Mouse (Mus musculus) olfactory bulb, adult 2 months (tissue): ENCODE data around the gene Cep57l1. TPM values are rescaled to one million over a fixed set of nuclear protein-coding genes. Genes with fewer than 3 reads are reported as not detected.
"Not testable (repeated sequence)": the region's sequence is repeated elsewhere in the genome, so short reads cannot be mapped to it uniquely, and the experiment has no call there.

ENCODE experiments used
- H3K27ac ChIP-seq: fragments of 200-500 bp; 2 replicates; pipeline ENCODE4 v1.5.1; 2012; ENCODE audit warnings: low read depth, low read length; ENCODE audit not compliant: insufficient read depth
- H3K4me1 ChIP-seq: fragments of 200-500 bp; 2 replicates; pipeline ENCODE4 v1.6.1; 2012; ENCODE audit warnings: low read length; ENCODE audit not compliant: control insufficient read depth, insufficient read depth
- H3K4me3 ChIP-seq: fragments of 200-500 bp; 2 replicates; pipeline ENCODE4 v1.5.1; 2012; ENCODE audit warnings: mild to moderate bottlenecking, low read depth, low read length, moderate library complexity; ENCODE audit not compliant: insufficient read depth
- CTCF ChIP-seq: fragments of 200-500 bp; IDR thresholded peaks from 2 replicates; pipeline ENCODE4 v1.5.1; 2012; ENCODE audit warnings: low read depth, mild to moderate bottlenecking, low read length, moderate library complexity; ENCODE audit not compliant: insufficient read depth
- POLR2A ChIP-seq: fragments of 200-500 bp; IDR thresholded peaks from 2 replicates; pipeline ENCODE4 v1.6.1; 2012; ENCODE audit warnings: mild to moderate bottlenecking, low read depth, low read length, moderate library complexity; ENCODE audit not compliant: insufficient read depth
- WGBS: fragments of 180-500 bp; shearing (Covaris S2); methylation state at CpG from one replicate; pipeline ENCODE4 v1.1.7; 2018; 5-methylcytosine and 5-hydroxymethylcytosine counted together
- polyA plus RNA-seq: library from polyadenylated mRNA; stranded (reverse); fragments of >200 nt; gene quantifications from 2 replicates; pipeline ENCODE4 v1.2.4, GENCODE M21; 2012; ENCODE audit warnings: low replicate concordance; ENCODE audit not compliant: missing spikeins, insufficient read depth, insufficient read length

The Cep57l1 gene
- polyA plus RNA-seq, 1 experiment = not detected

DNA sequence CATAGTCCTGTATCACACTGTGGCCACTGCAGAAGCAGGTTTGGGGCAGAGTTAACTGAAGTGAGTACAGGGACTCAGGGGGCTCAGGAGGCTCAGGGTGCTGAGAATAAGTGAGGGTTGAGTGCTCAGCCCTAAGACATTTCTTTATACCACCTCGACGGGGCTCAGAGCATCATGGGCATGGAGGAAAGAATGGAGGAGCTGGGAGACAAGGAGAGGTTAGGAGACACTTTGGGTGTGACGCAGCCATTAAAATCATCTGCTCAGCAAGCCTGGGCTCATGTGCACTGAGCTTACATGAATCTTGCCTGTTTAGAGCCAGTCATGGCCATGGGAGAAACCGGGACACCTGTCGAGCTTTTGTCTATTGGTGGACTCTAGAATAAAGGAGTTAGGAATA lies 10.7 kb upstream of the Cep57l1 start:
- H3K4me3 ChIP-seq = no peak overlapping the region
- WGBS = 92% methylated on average over 5 of the region's 5 CpGs
- TF ChIP-seq POLR2A = no peak
- TF ChIP-seq CTCF = no peak

DNA sequence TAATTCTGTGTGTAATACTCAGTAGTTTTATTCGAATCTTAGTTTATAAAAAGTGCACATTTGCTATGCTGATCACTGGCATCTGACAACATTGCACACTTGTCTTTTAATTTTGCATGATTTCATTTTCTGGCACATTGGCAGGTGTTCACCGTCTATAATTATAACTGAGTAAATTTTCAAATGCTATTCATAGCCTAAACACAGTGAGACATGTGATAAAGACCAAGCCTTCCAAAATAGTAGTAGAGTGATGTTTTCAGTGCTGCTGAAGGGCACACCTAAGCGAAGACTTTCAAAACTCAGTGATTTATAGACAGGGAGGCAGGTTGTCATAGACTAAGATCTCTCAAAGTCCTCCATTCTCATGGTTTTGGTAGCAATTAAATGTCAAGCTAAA lies 9.6 kb upstream of the Cep57l1 start:
- TF ChIP-seq CTCF (no peak), POLR2A (no peak)
- H3K4me3 ChIP-seq = no peak overlapping the region
- WGBS = 72% methylated on average over 3 of the region's 3 CpGs
- no peak overlapping the region for H3K27ac ChIP-seq
- H3K4me1 ChIP-seq = peaks cover 7% of the 10 kb centered on the region

More for the DNA sequence above, 10.7 kb upstream of the Cep57l1 start:
- peaks cover 7% of the 10 kb centered on the region for H3K4me1 ChIP-seq
- 0 out of 2 replicates have a peak overlapping the region, but pooled peaks have one; percentile 26 for H3K27ac ChIP-seq

DNA sequence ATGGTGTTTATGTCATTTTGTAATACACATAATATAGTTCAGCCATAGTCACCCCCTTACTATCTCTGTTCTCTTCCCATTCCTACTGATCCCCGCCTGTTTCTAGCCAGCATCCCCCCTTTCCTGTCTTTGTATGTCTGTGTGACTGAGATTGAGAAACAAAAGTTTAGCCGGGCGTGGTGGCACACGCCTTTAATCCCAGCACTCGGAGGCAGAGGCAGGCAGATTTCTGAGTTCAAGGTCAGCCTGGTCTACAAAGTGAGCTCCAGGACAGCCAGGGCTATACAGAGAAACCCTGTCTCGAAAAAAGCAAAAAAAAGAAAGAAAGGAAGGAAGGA lies 9.0 kb upstream of the Cep57l1 start:
- 92% methylated on average over 6 of the region's 6 CpGs for WGBS
- H3K27ac ChIP-seq, H3K4me3 ChIP-seq, H3K4me1 ChIP-seq: not testable (repeated sequence)

DNA sequence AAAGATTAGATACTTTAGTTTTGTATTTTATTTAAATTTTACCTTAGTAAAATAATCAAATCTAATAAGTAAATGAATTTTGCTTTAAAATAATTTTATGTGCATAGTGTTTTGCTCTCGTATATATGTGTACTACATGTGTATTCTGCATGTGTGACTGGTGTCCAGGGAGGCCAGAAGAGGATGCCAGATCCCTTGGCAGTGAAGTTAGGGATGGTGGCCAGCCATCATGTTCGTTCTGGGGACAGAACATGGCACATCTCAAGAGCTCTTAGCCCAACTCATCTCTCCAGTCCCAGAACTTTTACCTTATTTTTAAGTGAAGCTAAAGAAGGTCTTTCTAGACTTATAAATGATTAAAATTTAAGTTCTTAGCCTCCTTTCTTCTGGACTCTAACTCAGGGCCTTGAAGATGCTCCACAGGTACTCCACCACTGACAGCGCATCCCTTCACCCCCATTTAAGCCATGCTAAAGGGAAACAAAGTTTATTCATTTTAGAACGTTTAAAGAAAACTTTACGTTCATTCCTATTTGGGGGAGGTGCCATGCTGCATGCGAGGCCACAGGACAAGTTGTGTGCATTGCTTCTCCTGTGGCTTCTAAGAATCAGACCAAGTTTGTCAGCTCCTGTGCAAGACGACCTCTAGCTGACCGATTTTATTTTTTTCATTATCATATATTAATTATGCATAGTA lies 8.5 kb upstream of the Cep57l1 start:
- no peak overlapping the region for H3K4me3 ChIP-seq
- no peak for TF ChIP-seq CTCF
- no peak for TF ChIP-seq POLR2A
- H3K4me1 ChIP-seq = peaks cover 9% of the 10 kb centered on the region
- WGBS = 90% methylated on average over 8 of the region's 8 CpGs
- no peak overlapping the region for H3K27ac ChIP-seq

DNA sequence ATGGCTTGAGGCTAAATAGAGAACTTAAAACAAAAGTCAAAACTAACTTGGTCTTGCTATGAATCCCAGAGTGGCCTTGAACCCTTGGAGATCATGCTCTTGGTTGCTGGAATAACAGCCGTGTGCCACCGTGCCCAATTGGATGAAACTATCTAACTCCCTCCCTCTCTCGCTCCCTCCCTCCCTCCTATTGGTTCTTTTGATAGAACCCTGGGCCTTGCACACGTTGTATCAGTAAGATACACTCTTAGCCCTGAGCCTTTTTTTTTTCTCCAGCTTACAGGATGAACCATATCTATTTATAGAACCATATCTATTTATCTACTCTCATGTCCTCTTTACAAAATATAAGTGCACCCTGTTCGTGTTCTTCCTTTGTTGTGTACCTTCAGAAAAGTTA lies 6.8 kb upstream of the Cep57l1 start:
- 78% methylated on average over 5 of the region's 5 CpGs for WGBS
- TF ChIP-seq POLR2A = no peak
- TF ChIP-seq CTCF = no peak
- Histone ChIP-seq H3K27ac (no peak overlapping the region), H3K4me1 (peaks cover 9% of the 10 kb centered on the region), H3K4me3 (no peak overlapping the region)

DNA sequence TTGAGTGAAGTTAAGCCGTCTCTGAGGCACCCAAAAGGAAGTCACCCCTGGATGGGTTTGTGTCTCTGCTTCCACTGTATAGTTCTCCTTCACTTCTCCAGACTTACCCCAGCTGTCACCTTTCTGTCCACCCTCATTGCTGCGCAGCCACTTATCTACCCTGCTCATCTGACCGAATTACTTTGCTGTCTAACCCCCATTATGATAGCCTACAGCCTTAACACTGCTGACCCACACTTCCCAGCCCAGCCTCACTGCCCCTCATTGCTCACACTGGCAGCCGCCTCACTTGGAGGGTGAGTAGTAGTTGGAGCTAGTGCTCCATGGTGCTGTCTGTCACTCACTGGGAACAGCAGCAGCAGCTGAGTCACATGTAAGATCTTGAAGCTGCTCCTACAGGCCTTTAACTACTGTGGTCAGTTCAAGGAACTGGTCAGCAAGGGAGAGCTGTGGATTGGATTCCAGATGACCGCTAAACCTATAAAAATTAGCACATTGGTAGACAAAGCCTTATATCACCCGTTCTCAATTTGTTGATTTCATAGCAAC lies 4.7 kb upstream of the Cep57l1 start:
- 91% methylated on average over 6 of the region's 6 CpGs for WGBS
- Histone ChIP-seq H3K27ac (no peak overlapping the region), H3K4me1 (peaks cover 7% of the 10 kb centered on the region), H3K4me3 (no peak overlapping the region)
- TF ChIP-seq CTCF (no peak), POLR2A (no peak)

DNA sequence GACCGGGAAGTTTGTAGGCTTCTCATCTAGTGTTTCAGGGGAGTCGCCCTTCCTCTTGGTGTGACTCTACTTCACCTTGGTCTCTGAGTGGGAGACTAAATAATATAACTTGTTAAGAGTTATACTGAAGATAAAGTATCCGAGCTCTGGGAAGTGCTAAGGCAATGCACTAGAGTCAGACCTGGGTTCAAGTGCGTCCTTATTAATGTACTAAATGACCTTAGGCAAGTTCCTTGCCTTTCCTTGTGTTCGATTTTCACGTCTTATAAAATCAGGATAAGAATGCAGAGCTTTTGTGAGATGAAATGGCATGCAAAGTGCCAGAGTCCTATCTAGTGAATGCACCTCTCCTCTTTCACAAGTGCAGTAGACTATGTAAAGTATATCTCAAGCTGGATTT lies 2.9 kb upstream of the Cep57l1 start:
- H3K4me3 ChIP-seq = no peak overlapping the region
- H3K27ac ChIP-seq = no peak overlapping the region
- 47% methylated on average over 6 of the region's 6 CpGs for WGBS
- no peak for TF ChIP-seq POLR2A
- TF ChIP-seq CTCF = no peak
- peaks cover 7% of the 10 kb centered on the region for H3K4me1 ChIP-seq

DNA sequence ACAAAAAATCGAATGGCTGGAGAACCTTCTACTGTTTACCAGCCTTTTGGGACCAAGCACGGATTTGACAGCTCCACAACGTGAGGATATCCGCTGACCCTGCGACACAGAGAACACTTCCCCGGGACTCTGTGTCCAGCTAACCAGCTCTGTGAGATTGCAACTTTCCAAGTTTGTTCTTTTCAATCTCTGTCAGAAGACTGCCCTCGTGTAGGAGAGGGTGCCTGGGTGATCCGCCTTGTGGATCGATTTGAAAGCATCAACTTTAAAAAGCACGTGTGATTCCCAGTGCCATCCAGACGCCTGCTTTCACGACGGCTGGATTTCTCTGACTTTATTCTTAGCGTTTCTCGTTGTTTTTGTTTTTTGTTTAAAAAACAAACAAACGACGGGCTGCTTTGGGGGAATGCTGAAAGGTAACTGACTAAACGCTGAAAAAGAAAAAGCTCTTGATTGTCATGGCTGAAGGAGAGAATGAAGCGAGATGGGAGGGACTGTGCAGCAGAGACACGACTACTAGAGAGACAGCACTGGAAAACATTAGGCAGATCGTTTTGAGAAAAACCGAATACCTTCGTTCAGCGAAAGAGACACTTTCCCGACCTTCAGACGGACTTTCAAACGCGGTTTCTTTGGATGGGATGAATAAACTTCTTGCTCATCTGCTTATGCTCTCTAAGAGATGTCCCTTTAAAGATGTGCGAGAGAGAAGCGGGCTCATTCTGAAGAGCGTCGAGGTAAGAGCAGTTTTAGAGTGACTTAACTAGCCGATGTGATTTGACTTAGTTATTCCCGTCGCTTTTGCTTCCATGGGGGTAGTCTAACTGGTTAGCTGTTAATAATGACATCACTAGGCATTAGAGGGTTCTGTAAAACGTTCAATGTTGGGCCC lies 1.1 kb upstream of the Cep57l1 start:
- H3K27ac ChIP-seq = no peak overlapping the region
- under 1% methylated on average over 36 of the region's 36 CpGs for WGBS
- TF ChIP-seq CTCF (no peak), POLR2A (no peak; the same call in 1 of the 2 replicates)
- H3K4me3 ChIP-seq = peak overlapping the region; percentile 71
- peaks cover 5% of the 10 kb centered on the region for H3K4me1 ChIP-seq
